Mouse (Mus musculus): ENCODE results near the gene Il10rb. TPM values are rescaled to one million over a fixed set of nuclear protein-coding genes. Genes with fewer than 3 reads are reported as not detected.
"Not testable (repeated sequence)": the region's sequence is repeated elsewhere in the genome, so short reads cannot be mapped to it uniquely, and the experiment has no call there.

The Il10rb gene
- total RNA-seq, 1 experiment from 2014 or later = 313 TPM

- no peak for DNase-seq
Measured at GRCm38 (mm10) chr16:91416357-91416756, 10.4 kb downstream of the Il10rb start.

- DNase-seq = no peak
Measured at GRCm38 (mm10) chr16:91416938-91417337, 11.0 kb downstream of the Il10rb start.

- DNase-seq = no peak
Measured at GRCm38 (mm10) chr16:91418531-91418930, 12.6 kb downstream of the Il10rb start.

DNA sequence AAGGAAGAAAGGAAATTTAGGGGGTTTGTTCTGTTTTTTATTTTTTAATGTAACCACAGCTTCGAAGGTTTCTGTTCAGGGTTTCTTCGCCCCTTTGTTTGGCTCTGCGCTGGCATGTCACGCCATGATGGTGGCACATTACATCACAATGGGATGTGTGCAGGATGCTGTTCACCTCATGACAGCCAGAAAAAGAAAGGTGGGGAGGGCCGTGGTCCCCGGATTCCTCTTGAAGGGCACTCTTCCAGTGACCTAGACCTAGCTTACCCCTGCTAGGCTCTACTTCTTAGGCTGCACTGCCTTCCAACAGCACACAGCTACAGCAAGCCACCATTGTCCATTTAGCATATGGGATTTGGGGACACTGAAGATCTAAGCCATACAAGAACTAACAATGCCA is 19.9 kb downstream of the Il10rb start:
- DNase-seq = no peak

GRCm38 (mm10) chr16:91426586-91426985 is 20.6 kb downstream of the Il10rb start:
- DNase-seq = no peak

DNA sequence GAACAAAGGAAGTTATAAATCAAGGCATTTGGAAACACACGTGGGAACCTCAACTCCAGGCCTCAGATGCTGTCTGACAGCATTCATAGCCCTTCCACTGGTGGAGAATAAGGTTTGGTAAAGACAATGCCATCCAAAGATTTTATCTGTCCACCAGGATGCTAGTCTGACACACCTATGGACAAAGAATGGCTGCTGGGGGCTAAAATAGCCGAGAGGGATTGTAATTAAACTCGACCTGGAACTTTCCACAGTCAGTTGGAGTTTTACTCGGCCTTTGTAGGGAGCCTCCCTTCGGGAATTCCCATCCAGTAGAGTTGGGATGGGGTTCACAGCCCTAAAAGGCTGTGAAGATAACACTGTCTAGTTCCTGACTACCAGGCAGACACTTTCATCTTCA is 21.5 kb downstream of the Il10rb start:
- no peak for DNase-seq

- DNase-seq = no peak
Measured at GRCm38 (mm10) chr16:91428259-91428865, 22.4 kb downstream of the Il10rb start.

DNA sequence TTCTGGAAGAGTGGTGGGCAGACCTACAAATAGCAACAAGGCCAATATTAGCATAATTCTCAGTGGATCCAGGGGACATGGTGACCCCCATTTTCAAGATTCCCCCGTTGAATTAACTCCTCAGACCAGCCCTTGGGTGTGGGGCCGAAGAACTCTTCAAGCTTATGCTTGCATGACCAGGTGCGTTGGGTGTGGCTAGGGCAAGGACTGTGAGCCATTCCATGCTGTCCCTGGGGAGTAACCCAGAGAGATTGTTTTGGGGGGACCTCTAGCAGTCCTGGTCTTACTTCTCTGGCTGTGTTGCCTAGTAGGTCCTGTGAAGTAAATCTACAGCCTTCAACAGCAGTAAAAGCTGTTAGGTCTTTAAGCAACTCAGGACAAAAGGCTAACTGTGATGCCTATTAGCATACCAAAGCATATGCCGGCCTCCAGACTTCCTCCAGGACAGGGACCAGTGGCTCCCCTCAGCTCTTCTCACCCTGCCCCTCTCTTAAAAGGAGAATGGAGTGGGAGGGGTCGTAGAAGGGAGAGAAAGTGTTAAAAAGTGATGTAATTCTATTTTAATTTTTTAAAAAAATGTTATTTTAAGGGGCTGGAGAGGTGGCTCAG is 26.9 kb downstream of the Il10rb start:
- DNase-seq = no peak

DNA sequence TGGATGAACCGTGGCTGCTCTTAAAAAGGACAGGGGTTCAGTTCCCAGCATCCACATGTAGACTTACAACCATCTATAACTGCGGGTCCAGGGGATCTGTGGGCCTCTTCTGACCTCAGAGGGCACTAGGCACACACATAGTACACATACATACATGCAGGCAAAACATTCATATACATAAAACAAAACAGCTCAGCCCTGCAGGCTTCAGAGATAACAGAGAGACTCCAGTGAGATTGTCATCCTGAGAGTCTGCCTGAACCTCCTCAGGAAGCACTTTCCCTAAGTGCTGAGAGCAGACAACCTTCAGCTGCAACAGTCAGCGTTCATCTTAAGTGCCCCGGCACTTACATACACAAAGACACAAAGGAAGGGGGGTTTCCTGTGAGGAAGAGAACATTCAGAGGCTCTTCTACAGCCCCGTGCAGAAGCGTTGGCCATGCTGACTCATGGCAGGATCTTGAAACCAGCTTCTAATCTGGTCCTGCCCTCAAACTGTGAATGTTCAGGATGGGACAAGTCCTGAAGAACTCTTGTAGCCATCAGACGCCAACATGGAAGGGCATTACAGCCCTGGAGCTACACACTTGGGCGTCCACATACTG is 27.5 kb downstream of the Il10rb start:
- DNase-seq = no peak

- no peak for DNase-seq
Measured at GRCm38 (mm10) chr16:91434119-91434518, 28.2 kb downstream of the Il10rb start.

GRCm38 (mm10) chr16:91438081-91438480 is 32.1 kb downstream of the Il10rb start:
- DNase-seq = no peak

GRCm38 (mm10) chr16:91438599-91438998 is 32.6 kb downstream of the Il10rb start:
- not testable (repeated sequence) for DNase-seq

DNA sequence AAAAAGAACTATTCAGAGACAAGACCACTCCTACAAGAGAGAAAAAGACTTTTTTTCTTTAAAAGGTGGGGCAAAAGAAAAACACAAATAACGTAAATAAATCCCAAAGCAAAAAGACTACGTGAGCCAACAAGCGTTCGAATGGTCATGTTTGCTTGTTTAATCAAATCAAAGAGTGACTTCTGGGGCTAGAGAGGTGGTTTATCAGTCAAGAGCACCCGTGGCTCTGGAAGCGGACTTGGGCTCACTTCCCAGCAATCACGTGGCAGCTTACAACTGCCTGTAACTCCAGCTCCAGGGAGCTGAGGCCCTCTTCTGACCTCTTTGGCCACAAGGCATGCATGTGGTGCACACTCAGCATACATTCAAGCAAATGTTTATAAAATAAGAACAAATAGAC is 35.4 kb downstream of the Il10rb start:
- DNase-seq = peak; percentile 61

DNA sequence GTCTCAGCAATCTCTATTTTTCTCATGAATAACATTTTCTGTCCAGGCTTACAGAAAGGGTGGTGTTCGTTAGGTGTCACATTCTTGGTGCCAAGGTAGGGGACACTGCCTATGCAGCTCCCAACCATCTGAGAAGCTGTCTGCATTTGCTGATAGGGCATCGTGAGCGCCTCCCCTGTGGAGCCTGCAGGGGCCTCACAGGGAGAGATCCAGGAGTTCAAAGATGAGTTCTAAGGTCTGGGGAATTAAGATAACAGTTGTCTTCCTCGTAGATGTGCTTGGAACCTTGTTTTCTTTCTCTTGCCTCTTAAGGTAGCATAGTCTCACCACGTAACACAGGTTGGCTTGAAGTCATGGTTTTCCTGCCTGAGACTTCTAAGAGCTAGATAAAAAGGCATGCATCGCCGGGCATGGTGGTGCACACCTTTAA is 35.9 kb downstream of the Il10rb start:
- DNase-seq = no peak

GRCm38 (mm10) chr16:91442446-91442845 is 36.5 kb downstream of the Il10rb start:
- DNase-seq = no peak

DNA sequence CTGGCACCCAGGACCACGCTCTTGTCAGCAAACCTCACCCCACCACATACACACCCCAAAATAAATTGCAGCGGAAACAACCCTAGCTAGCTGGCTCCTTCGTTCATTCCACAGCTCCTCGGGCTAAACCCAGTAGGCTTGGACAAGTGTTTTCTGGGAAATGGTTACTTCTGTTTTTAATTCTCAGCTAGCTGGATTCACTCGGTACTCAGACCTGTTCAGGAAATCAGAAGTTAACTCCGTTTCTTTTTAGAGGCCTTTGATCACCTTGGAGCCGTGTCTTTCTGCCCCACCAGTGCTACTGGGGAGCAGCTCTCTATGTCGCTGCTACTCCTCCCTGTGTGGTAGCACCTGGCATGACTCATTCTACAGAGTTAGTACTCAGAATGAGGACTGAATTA is 37.2 kb downstream of the Il10rb start:
- no peak for DNase-seq

GRCm38 (mm10) chr16:91444847-91445246 is 38.9 kb downstream of the Il10rb start:
- no peak for DNase-seq

GRCm38 (mm10) chr16:91445566-91445965 is 39.6 kb downstream of the Il10rb start:
- DNase-seq = no peak

- no peak for DNase-seq
Measured at GRCm38 (mm10) chr16:91446778-91447511, 41.0 kb downstream of the Il10rb start.

GRCm38 (mm10) chr16:91447512-91447900 is 41.5 kb downstream of the Il10rb start:
- DNase-seq = no peak

- no peak for DNase-seq
Measured at GRCm38 (mm10) chr16:91448088-91448487, 42.1 kb downstream of the Il10rb start.

DNA sequence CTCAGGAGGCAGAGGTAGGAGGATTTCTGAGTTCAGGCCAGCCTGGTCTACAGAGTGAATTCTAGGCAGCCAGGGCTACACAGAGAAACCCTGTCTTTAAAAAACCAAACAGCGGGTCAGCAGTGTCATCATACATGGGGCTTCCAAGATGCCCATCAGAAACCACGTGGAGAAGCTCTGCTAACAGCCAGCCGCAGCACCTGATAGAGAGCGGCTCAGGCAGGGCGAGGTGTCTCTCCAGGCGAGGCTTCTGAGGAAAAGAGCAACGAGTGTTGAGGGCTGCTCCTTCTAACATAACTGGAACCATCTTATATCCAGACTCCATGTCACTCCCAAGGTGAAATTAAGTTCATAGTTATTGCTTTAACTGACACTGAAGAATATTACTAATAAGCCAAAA is 42.9 kb downstream of the Il10rb start:
- no peak for DNase-seq

Data from adrenal gland, postnatal 25 days (tissue).